Mouse (Mus musculus): ENCODE measurements around the gene Antxr1. TPM values are rescaled to one million over a fixed set of nuclear protein-coding genes. Genes with fewer than 3 reads are reported as not detected.

Antxr1 gene
- total and polyA plus RNA-seq, 2 experiments from 2014 or later = 4.2 to 17.9 TPM

DNA sequence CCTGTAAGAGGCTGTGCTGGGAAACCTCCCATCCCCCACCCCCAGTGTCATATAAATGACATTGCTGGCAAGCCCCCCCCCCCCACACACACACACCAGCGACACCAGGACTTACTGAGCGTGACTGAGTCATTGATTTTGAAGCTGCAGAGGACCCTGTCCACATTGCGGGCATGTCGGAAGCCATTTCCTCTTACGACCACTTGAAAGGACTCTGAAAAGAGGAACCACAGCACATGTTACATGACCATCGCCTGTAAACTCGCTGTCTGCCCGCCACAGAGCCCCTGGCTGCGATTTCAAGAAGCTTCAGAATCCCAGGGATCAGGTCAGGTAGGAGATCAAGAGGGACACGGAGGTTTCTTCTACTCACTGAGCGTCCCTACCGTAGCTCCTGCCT is 80.0 kb downstream of the Antxr1 start:
- ATAC-seq (no peak), DNase-seq (ENCODE audit: low spot score) (no peak)
- Histone ChIP-seq H3K9me3 (ENCODE audit: low read length) (no peaks in the 10 kb centered on the region), H3K4me3 (ENCODE audit: low read length) (no peak overlapping the region), H3K27ac (no peak overlapping the region), H3K4me1 (ENCODE audit: insufficient read depth, low read length) (peaks cover 17% of the 10 kb centered on the region), H3K27me3 (ENCODE audit: insufficient read depth, low read length) (no peaks in the 10 kb centered on the region), H3K9ac (replicated peaks; ENCODE audit: low read length) (no peak overlapping the region), H3K36me3 (ENCODE audit: insufficient read depth, low read length) (no peaks in the 10 kb centered on the region), H3K4me2 (ENCODE audit: low read depth, low read length) (no peak overlapping the region)
- TF ChIP-seq CTCF (IDR thresholded peaks at IDR 0.05; ENCODE audit: low read depth) = no peak
- 87% methylated on average over 12 of the region's 12 CpGs for WGBS

DNA sequence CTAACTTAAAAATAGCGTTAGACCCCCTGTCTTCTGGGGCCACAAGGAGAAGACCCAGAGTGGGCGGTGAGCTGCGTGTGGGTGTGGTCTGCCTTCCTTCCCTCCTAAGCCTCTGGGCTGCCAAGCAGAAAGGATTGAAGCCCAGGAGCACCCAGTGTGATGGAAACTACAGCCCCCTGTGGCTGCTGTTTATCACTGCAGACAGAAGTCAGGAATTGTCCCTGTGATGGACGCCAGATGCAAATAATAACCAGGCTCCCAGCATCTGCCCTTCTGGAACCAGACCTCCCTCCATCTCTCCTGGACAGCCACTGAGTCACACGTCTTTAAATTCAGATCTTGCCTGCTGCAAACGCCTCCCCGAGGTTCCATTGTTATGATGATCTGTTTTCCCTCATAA is 80.9 kb downstream of the Antxr1 start:
- Histone ChIP-seq H3K4me2 (ENCODE audit: low read depth, low read length) (no peak overlapping the region), H3K9me3 (ENCODE audit: low read length) (no peaks in the 10 kb centered on the region), H3K36me3 (ENCODE audit: insufficient read depth, low read length) (no peaks in the 10 kb centered on the region), H3K4me1 (ENCODE audit: insufficient read depth, low read length) (peaks cover 17% of the 10 kb centered on the region), H3K9ac (replicated peaks; ENCODE audit: low read length) (no peak overlapping the region), H3K27ac (no peak overlapping the region), H3K4me3 (ENCODE audit: low read length) (no peak overlapping the region), H3K27me3 (ENCODE audit: insufficient read depth, low read length) (no peaks in the 10 kb centered on the region)
- peak; percentile 50 for TF ChIP-seq CTCF (IDR thresholded peaks at IDR 0.05; ENCODE audit: low read depth)
- 29% methylated on average over 7 of the region's 7 CpGs for WGBS
- DNase-seq (ENCODE audit: low spot score) = no peak
- ATAC-seq = no peak

DNA sequence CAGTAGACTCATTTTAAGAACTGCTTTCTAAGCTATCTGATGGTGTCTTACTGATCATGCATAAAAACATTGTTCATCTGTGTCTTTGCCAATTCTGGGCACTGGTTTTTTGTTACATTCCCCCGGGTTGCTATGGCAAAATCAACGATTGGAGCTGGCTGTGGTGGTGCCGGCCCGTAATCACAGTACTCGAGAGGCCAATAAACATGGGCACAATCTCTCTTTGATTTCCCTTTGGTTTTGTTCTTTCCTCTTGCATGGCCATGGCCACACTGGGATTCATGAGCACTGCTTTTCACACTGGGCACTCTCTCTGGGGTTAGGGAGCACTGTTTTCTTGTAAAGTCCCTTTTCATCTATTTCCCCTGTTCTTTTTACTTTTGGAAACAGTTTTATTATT is 83.9 kb downstream of the Antxr1 start:
- TF ChIP-seq CTCF (IDR thresholded peaks at IDR 0.05; ENCODE audit: low read depth) = no peak
- Histone ChIP-seq H3K9ac (replicated peaks; ENCODE audit: low read length) (no peak overlapping the region), H3K27ac (0 out of 2 replicates have a peak overlapping the region, but pooled peaks have one; percentile 15), H3K27me3 (ENCODE audit: insufficient read depth, low read length) (no peaks in the 10 kb centered on the region), H3K4me2 (ENCODE audit: low read depth, low read length) (no peak overlapping the region), H3K4me3 (ENCODE audit: low read length) (no peak overlapping the region), H3K36me3 (ENCODE audit: insufficient read depth, low read length) (no peaks in the 10 kb centered on the region), H3K9me3 (ENCODE audit: low read length) (no peaks in the 10 kb centered on the region), H3K4me1 (ENCODE audit: insufficient read depth, low read length) (no peaks in the 10 kb centered on the region)
- DNase-seq (ENCODE audit: low spot score) = peak; percentile 67
- WGBS = 31% methylated on average over 5 of the region's 5 CpGs
- peak; percentile 56; the same call in 1 of the 2 replicates for ATAC-seq

- 52% methylated on average over 3 of the region's 3 CpGs for WGBS
- H3K4me3 ChIP-seq (ENCODE audit: low read length) = no peak overlapping the region
- H3K4me2 ChIP-seq (ENCODE audit: low read depth, low read length) = no peak overlapping the region
- no peak overlapping the region for H3K27ac ChIP-seq
- H3K9ac ChIP-seq (replicated peaks; ENCODE audit: low read length) = no peak overlapping the region
- no peak for TF ChIP-seq CTCF (IDR thresholded peaks at IDR 0.05; ENCODE audit: low read depth)
- no peaks in the 10 kb centered on the region for H3K9me3 ChIP-seq (ENCODE audit: low read length)
- no peaks in the 10 kb centered on the region for H3K27me3 ChIP-seq (ENCODE audit: insufficient read depth, low read length)
- H3K4me1 ChIP-seq (ENCODE audit: insufficient read depth, low read length) = no peaks in the 10 kb centered on the region
- DNase-seq (ENCODE audit: low spot score) = no peak
- H3K36me3 ChIP-seq (ENCODE audit: insufficient read depth, low read length) = no peaks in the 10 kb centered on the region
- no peak for ATAC-seq
Observed at GRCm38 (mm10) chr6:87250701-87251100, 84.9 kb downstream of the Antxr1 start.

DNA sequence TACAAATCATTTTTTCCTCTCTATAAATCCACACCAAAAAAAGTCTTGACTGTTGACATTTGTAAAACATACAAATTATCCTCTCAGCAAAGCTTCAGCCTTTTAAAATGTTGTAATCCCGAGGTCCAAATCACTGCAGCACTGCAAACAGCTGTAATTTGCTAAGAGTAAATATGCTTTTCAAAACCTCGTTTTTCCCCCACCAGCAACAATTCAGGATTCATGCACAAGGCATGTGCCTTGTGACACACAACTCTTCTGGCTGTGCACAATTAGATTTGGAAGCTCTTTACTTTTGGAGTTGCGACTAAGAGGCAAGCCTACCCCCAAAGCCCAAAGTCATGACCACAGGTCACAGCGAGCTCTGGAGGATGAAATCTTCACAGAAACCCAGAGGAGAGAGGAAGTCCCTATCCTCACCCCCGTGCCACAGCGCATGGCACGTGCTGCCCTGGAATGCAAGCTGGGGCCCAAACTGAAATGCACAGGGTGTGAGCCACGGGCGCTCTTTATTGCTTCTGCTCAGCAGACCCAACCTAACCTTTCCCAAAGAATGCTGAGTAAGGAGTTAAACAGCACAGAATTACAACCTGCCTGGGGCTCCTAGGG is 87.3 kb downstream of the Antxr1 start:
- no peak overlapping the region for H3K4me2 ChIP-seq (ENCODE audit: low read depth, low read length)
- TF ChIP-seq CTCF (IDR thresholded peaks at IDR 0.05; ENCODE audit: low read depth) = no peak
- no peak for ATAC-seq
- no peak overlapping the region for H3K9ac ChIP-seq (replicated peaks; ENCODE audit: low read length)
- H3K27ac ChIP-seq = no peak overlapping the region
- H3K9me3 ChIP-seq (ENCODE audit: low read length) = no peaks in the 10 kb centered on the region
- DNase-seq (ENCODE audit: low spot score) = no peak
- H3K4me1 ChIP-seq (ENCODE audit: insufficient read depth, low read length) = no peaks in the 10 kb centered on the region
- WGBS = 87% methylated on average over 9 of the region's 9 CpGs
- no peaks in the 10 kb centered on the region for H3K27me3 ChIP-seq (ENCODE audit: insufficient read depth, low read length)
- no peaks in the 10 kb centered on the region for H3K36me3 ChIP-seq (ENCODE audit: insufficient read depth, low read length)
- no peak overlapping the region for H3K4me3 ChIP-seq (ENCODE audit: low read length)

- H3K4me1 ChIP-seq (ENCODE audit: insufficient read depth, low read length) = no peaks in the 10 kb centered on the region
- H3K4me2 ChIP-seq (ENCODE audit: low read depth, low read length) = no peak overlapping the region
- TF ChIP-seq CTCF (IDR thresholded peaks at IDR 0.05; ENCODE audit: low read depth) = no peak
- no peak overlapping the region for H3K9ac ChIP-seq (replicated peaks; ENCODE audit: low read length)
- 59% methylated on average over 9 of the region's 9 CpGs for WGBS
- ATAC-seq (peak; percentile 56; the same call in 1 of the 2 replicates), DNase-seq (ENCODE audit: low spot score) (no peak)
- no peak overlapping the region for H3K4me3 ChIP-seq (ENCODE audit: low read length)
- no peaks in the 10 kb centered on the region for H3K27me3 ChIP-seq (ENCODE audit: insufficient read depth, low read length)
- 0 out of 2 replicates have a peak, but pooled peaks cover 1% of the 10 kb centered on the region for H3K36me3 ChIP-seq (ENCODE audit: insufficient read depth, low read length)
- no peak overlapping the region for H3K27ac ChIP-seq
- H3K9me3 ChIP-seq (ENCODE audit: low read length) = no peaks in the 10 kb centered on the region
Observed at GRCm38 (mm10) chr6:87244117-87245100, 91.2 kb downstream of the Antxr1 start.

All from hindbrain, postnatal 0 days (tissue).